Mouse (Mus musculus) neural tube, embryonic 15.5 days (tissue): ENCODE results near the gene Rgs16. TPM values are rescaled to one million over a fixed set of nuclear protein-coding genes. Genes with fewer than 3 reads are reported as not detected.

Source experiments
- ATAC-seq: fragments of 200-750 bp; cut with Nextera tagmentation; 2 replicates; pipeline ENCODE4 v1.8.0; 2017; ENCODE audit warnings: mild to moderate bottlenecking, moderate TSS enrichment, moderate library complexity; ENCODE audit not compliant: low FRiP score
- H3K27ac ChIP-seq: fragments of 300-500 bp; sonication (generic); replicated peaks from 2 replicates; pipeline ENCODE4 v1.5.1; 2015; ENCODE audit warnings: mild to moderate bottlenecking, inconsistent platforms
- H3K27me3 ChIP-seq: fragments of 300-500 bp; sonication (generic); replicated peaks from 2 replicates; pipeline ENCODE4 v1.6.1; 2015; ENCODE audit warnings: inconsistent platforms
- H3K36me3 ChIP-seq: fragments of 300-500 bp; sonication (generic); 2 replicates; pipeline ENCODE4 v1.6.1; 2015; ENCODE audit warnings: inconsistent platforms
- H3K4me1 ChIP-seq: fragments of 300-500 bp; sonication (generic); 2 replicates; pipeline ENCODE4 v1.6.1; 2015; ENCODE audit warnings: inconsistent platforms
- H3K4me2 ChIP-seq: fragments of 300-500 bp; sonication (generic); 2 replicates; pipeline ENCODE4 v1.6.1; 2015; ENCODE audit warnings: inconsistent platforms, mild to moderate bottlenecking, moderate library complexity
- H3K4me3 ChIP-seq: fragments of 300-500 bp; sonication (generic); replicated peaks from 2 replicates; pipeline ENCODE4 v1.5.1; 2015; ENCODE audit warnings: mild to moderate bottlenecking, inconsistent platforms
- H3K9ac ChIP-seq: fragments of 300-500 bp; sonication (generic); replicated peaks from 2 replicates; pipeline ENCODE4 v1.6.1; 2015; ENCODE audit warnings: mild to moderate bottlenecking, inconsistent platforms
- H3K9me3 ChIP-seq: fragments of 300-500 bp; sonication (generic); replicated peaks from 2 replicates; pipeline ENCODE4 v1.6.1; 2016; ENCODE audit warnings: inconsistent platforms
- WGBS: fragments of 180-500 bp; shearing (Covaris S2); methylation state at CpG from one replicate; pipeline ENCODE4 v1.1.7; 2015; ENCODE audit warnings: mixed read lengths; 5-methylcytosine and 5-hydroxymethylcytosine counted together
- polyA plus RNA-seq: library from polyadenylated mRNA; unstranded; fragments of >200 nt; fragmentation: Nextera tagmentation; extraction: Ambion mirVana; gene quantifications from 2 replicates; pipeline ENCODE4 v1.2.1, GENCODE M21; 2015

Rgs16 gene
- polyA plus RNA-seq, result 11.3 and 14.3 TPM in 2 replicates

DNA sequence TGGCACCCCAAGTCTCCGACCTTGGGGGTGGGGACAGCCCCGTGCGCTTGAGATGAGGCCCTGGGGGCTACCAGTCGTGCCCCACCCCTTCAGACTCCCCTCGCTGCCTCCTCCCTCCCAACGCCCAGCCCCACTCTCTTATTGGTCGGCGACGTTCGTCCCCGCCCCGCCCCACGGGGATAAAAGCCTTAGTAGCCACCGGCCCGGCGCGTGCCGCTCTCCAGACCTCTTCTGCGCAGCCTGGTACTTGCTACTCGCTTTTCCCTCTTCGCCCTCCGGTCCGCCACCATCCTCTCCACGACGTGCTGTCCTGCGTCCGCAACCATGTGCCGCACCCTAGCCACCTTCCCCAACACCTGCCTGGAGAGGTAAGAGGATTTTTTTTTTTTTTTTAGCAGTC, at the start of gene Rgs16:
Gene Rgs16, plus strand, starts transcription at position 205 of the 400 bp plus-strand sequence.
- Histone ChIP-seq H3K27me3 (no peaks in the 10 kb centered on the region; the same call in 1 of the 2 replicates), H3K27ac (no peak within 1 kb of the TSS), H3K9ac (peak within 1 kb of the TSS; percentile 47), H3K4me1 (peaks cover 53% of the 10 kb centered on the region), H3K4me3 (peak within 1 kb of the TSS; percentile 47), H3K36me3 (no peaks in the 10 kb centered on the region), H3K4me2 (peak within 1 kb of the TSS; percentile 87), H3K9me3 (no peaks in the 10 kb centered on the region)
- ATAC-seq, result peak; percentile 60
- under 1% methylated on average over 28 of the region's 28 CpGs for WGBS

DNA sequence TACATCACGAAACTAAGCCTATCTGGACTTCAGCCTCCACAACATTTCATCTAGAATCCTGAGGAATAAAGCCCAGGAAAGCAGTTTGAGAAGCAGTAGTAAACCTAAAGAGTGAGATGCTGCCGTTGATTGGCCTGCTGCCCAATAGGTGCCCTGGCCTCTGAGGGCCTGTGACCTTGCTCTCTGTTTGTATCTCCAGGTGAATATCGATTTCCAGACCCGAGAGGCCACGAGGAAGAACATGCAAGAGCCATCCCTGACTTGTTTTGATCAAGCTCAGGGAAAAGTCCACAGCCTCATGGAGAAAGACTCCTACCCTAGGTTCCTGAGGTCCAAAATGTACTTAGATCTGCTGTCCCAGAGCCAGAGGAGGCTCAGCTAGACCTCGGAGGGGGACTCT, 47.6 kb upstream of the Rgs16 start:
- H3K27me3 ChIP-seq, result no peaks in the 10 kb centered on the region
- H3K9ac ChIP-seq, result no peak overlapping the region
- H3K36me3 ChIP-seq, result peaks cover 8% of the 10 kb centered on the region; the same call in 1 of the 2 replicates
- H3K4me1 ChIP-seq, result peaks cover 3% of the 10 kb centered on the region
- no peak overlapping the region for H3K4me3 ChIP-seq
- no peak for ATAC-seq
- no peaks in the 10 kb centered on the region for H3K9me3 ChIP-seq
- no peak overlapping the region for H3K4me2 ChIP-seq
- WGBS, result 88% methylated on average over 6 of the region's 6 CpGs
- H3K27ac ChIP-seq, result no peak overlapping the region

DNA sequence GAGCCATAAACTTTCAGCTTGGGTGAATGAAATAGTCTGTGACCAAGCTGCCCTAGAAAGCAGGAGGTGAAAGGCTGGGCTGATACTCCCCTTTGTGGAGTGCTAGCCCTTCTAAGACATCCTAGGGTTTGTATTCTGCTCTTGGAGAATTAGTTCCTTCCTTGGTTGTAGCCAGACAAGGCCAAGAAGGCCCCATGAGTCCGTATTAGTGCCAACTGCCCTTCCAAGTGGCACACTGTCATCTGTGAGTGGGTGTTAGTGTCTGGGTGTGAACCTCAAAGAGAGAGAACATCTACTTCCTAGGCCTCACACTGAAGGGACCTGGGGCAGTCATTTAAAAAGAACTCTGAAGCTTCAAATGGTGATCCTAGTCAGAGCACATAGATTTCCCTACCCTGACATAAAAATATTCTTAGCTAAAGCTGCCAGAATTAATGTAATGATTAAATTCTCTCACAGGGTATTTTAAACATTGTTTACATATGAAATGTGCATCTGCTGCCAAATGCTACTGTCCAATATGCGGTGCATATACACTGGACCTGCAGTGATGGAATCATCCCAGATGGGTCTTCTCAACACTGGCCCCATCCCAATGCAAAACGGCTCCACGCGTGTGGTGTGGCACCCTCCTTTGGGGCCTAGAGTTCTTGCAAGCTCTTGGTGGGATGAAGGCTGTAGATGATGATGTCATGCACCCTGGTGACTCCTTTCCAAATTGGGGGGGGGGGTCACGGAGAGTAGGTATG, 45.6 kb upstream of the Rgs16 start:
- Histone ChIP-seq H3K4me3 (no peak overlapping the region), H3K4me2 (no peak overlapping the region), H3K9ac (no peak overlapping the region), H3K36me3 (peaks cover 8% of the 10 kb centered on the region; the same call in 1 of the 2 replicates), H3K4me1 (peaks cover 14% of the 10 kb centered on the region), H3K9me3 (no peaks in the 10 kb centered on the region), H3K27ac (no peak overlapping the region), H3K27me3 (no peaks in the 10 kb centered on the region)
- 83% methylated on average over 6 of the region's 6 CpGs for WGBS
- ATAC-seq, result no peak

- 89% methylated on average over 10 of the region's 10 CpGs for WGBS
- Histone ChIP-seq H3K36me3 (peaks cover 8% of the 10 kb centered on the region; the same call in 1 of the 2 replicates), H3K27ac (no peak overlapping the region), H3K9ac (no peak overlapping the region), H3K4me1 (peaks cover 14% of the 10 kb centered on the region), H3K27me3 (no peaks in the 10 kb centered on the region), H3K4me2 (no peak overlapping the region), H3K4me3 (no peak overlapping the region), H3K9me3 (no peaks in the 10 kb centered on the region)
- ATAC-seq, result no peak
Observed at GRCm38 (mm10) chr1:153695398-153695797, 44.8 kb upstream of the Rgs16 start.

DNA sequence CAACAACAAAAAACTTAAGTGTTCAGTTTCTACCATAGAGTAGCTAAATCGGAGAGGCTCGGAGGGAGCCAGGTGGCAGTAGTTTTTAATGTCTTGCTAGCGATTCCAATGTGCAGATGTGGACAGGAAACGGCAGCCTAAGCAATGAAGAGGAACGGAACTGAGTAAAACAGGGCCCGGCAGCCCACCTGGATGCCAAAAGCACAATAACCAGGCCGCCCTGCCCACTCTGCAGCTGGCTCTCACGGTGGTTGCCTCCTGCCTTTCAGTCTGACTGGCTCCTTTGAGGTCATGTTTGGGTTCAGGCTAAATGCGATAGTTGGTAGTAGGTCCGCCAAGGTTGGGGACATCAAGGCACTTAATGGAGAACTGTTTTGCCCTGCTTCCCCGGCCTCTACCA, 44.1 kb upstream of the Rgs16 start:
- Histone ChIP-seq H3K27ac (no peak overlapping the region), H3K9me3 (no peaks in the 10 kb centered on the region), H3K4me3 (no peak overlapping the region), H3K9ac (no peak overlapping the region), H3K36me3 (peaks cover 8% of the 10 kb centered on the region; the same call in 1 of the 2 replicates), H3K4me1 (peaks cover 14% of the 10 kb centered on the region), H3K4me2 (no peak overlapping the region), H3K27me3 (no peaks in the 10 kb centered on the region)
- no peak for ATAC-seq
- WGBS, result 91% methylated on average over 11 of the region's 11 CpGs

DNA sequence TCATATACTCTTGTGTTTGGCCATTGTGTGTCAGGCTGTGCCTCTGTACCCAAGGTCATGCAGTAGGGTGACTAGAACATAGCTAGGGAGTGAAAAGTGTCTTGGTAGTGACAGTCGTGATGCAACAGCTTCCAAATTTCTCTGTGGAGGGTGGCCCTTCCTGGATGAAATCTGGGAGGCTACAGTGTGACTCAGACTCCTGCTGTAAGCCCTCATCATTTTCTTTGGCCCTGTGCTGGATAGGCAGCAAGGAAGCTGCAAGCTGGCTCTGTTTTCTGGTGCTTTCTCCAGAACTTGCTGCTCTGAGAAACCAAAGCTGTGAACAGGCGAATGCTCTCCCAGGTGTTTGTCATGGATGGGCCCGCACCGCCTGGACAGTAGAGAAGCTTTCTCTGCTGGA, 43.6 kb upstream of the Rgs16 start:
- Histone ChIP-seq H3K27ac (no peak overlapping the region), H3K4me3 (no peak overlapping the region), H3K4me1 (peaks cover 14% of the 10 kb centered on the region), H3K9ac (no peak overlapping the region), H3K9me3 (no peaks in the 10 kb centered on the region), H3K27me3 (no peaks in the 10 kb centered on the region), H3K36me3 (peaks cover 8% of the 10 kb centered on the region; the same call in 1 of the 2 replicates), H3K4me2 (no peak overlapping the region)
- 95% methylated on average over 4 of the region's 4 CpGs for WGBS
- no peak for ATAC-seq

DNA sequence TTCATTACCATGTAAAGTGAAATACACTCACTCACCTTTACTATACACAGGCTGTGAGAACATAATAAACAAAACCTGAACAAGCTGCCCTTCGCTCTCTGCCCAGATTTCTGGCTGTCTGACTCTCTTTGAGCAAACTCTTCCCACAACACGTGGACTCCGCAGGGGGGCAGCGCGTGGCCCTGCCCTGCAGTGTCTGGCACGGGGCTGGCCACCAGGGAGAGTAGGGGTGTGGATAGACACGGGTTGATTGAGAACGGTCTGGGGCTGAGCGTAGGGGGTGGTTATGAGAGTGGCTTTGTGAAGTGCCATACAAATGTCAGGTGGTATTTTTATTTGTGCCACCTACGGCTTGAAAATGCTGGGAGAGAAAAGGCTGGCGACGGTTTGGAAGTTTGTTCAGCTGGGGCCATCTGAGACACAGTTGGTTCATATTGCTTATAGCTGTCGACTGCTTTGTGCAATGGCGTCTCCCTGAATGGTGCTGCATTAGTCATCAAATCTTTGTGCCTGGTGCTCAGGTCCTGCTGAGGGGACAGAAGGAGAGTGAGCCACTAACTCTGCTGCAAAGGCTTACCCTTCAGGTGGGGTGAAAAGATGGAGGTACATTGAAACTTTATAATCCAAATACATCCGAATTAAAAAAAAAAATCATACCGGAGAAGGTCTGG, 42.4 kb upstream of the Rgs16 start:
- no peak overlapping the region for H3K9ac ChIP-seq
- no peak overlapping the region for H3K4me2 ChIP-seq
- H3K4me1 ChIP-seq, result peaks cover 16% of the 10 kb centered on the region
- no peak overlapping the region for H3K27ac ChIP-seq
- ATAC-seq, result 0 out of 2 replicates have a peak, but pooled peaks have one; percentile 64
- no peaks in the 10 kb centered on the region for H3K27me3 ChIP-seq
- H3K4me3 ChIP-seq, result no peak overlapping the region
- peaks cover 8% of the 10 kb centered on the region; the same call in 1 of the 2 replicates for H3K36me3 ChIP-seq
- no peaks in the 10 kb centered on the region for H3K9me3 ChIP-seq
- WGBS, result 51% methylated on average over 16 of the region's 16 CpGs

DNA sequence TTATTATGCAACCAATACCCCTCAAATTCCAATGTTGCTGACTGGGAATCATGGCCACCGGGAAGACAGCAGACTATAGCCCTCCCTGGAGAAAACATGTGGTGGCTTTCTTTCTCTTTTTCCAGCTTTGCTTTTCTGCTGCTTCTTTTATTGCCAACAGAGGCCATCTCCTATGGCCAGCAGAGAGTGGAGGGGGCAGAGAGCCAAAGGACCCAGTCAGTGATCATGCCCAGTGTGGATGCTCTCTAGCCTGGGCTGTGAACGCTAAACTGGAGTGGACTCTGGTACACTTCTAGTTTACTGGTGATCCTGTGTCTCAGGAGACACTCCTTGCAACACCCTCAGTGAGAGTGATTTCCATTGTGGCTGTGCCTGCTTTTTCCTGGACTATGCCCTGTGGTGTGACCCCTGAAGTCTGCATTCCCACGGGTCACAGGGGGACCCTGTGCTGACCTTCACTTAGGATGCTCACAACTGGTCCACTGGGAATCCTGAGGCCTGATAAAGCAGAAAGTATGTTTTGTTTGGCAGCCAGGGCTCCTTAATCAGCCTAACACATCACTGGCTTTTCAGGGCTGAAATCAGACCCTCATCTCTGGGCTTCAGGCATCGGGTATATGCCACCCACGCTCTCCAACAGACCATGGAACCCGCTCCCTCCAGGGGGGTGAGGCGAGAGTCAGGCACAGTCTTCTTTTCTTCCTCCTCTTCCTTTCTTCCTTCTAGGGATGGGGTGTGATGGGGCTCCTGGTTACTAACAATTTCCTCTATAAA, 41.7 kb upstream of the Rgs16 start:
- Histone ChIP-seq H3K4me2 (no peak overlapping the region), H3K9ac (no peak overlapping the region), H3K4me1 (peaks cover 24% of the 10 kb centered on the region), H3K36me3 (0 out of 2 replicates have a peak, but pooled peaks cover 3% of the 10 kb centered on the region), H3K27me3 (no peaks in the 10 kb centered on the region), H3K9me3 (no peaks in the 10 kb centered on the region), H3K27ac (no peak overlapping the region), H3K4me3 (no peak overlapping the region)
- ATAC-seq, result no peak
- WGBS, result 57% methylated on average over 7 of the region's 7 CpGs

- Histone ChIP-seq H3K4me3 (no peak overlapping the region), H3K4me1 (peaks cover 35% of the 10 kb centered on the region), H3K36me3 (no peaks in the 10 kb centered on the region), H3K9me3 (no peaks in the 10 kb centered on the region), H3K9ac (no peak overlapping the region), H3K27ac (no peak overlapping the region), H3K27me3 (no peaks in the 10 kb centered on the region), H3K4me2 (no peak overlapping the region)
- WGBS, result 83% methylated on average over 11 of the region's 11 CpGs
- no peak for ATAC-seq
Observed at GRCm38 (mm10) chr1:153700448-153701063, 39.6 kb upstream of the Rgs16 start.

- WGBS, result 97% methylated on average over 1 of the region's 1 CpGs
- no peak for ATAC-seq
Observed at GRCm38 (mm10) chr1:153701461-153701860, 38.7 kb upstream of the Rgs16 start.

GRCm38 (mm10) chr1:153702166-153702852, 37.8 kb upstream of the Rgs16 start:
- ATAC-seq, result no peak
- Histone ChIP-seq H3K4me3 (no peak overlapping the region), H3K36me3 (no peaks in the 10 kb centered on the region), H3K27me3 (no peaks in the 10 kb centered on the region), H3K4me2 (no peak overlapping the region), H3K9ac (no peak overlapping the region), H3K27ac (no peak overlapping the region), H3K4me1 (peaks cover 34% of the 10 kb centered on the region), H3K9me3 (no peaks in the 10 kb centered on the region)
- WGBS, result 80% methylated on average over 8 of the region's 8 CpGs

More at GRCm38 (mm10) chr1:153701461-153701860, 38.7 kb upstream of the Rgs16 start:
- Histone ChIP-seq H3K4me1 (peaks cover 35% of the 10 kb centered on the region), H3K9ac (no peak overlapping the region), H3K4me2 (no peak overlapping the region), H3K9me3 (no peaks in the 10 kb centered on the region), H3K4me3 (no peak overlapping the region), H3K27ac (no peak overlapping the region), H3K27me3 (no peaks in the 10 kb centered on the region), H3K36me3 (no peaks in the 10 kb centered on the region)
